Mouse (Mus musculus) forebrain, embryonic 13.5 days (tissue): ENCODE measurements at regions not wholly inside any gene's neighbourhood (a gene's known extent, or its start where the extent isn't known, plus 50 kb on each side); places are given as distances from the start of the nearest gene placed in this dataset.
A peak's percentile ranks its signal among the peaks of the same experiment; 100 is the strongest.

Source experiments
- ATAC-seq: fragments of 200-750 bp; cut with Nextera tagmentation; 2 replicates; pipeline ENCODE4 v1.8.0; 2017
- H3K27ac ChIP-seq: fragments of 300-500 bp; sonication (generic); 2 replicates; pipeline ENCODE4 v1.5.1; 2015; ENCODE audit warnings: inconsistent platforms, mild to moderate bottlenecking, moderate library complexity
- H3K27me3 ChIP-seq: fragments of 300-500 bp; sonication (generic); 2 replicates; pipeline ENCODE4 v1.6.1; 2015; ENCODE audit warnings: mild to moderate bottlenecking, inconsistent platforms
- H3K36me3 ChIP-seq: fragments of 300-500 bp; sonication (generic); 2 replicates; pipeline ENCODE4 v1.6.1; 2015; ENCODE audit warnings: mild to moderate bottlenecking, inconsistent platforms; ENCODE audit not compliant: poor library complexity, severe bottlenecking
- H3K4me1 ChIP-seq: fragments of 300-500 bp; sonication (generic); 2 replicates; pipeline ENCODE4 v1.6.1; 2015; ENCODE audit warnings: inconsistent platforms
- H3K4me2 ChIP-seq: fragments of 300-500 bp; sonication (generic); 2 replicates; pipeline ENCODE4 v1.6.1; 2015; ENCODE audit warnings: inconsistent platforms, mild to moderate bottlenecking, moderate library complexity
- H3K4me3 ChIP-seq: fragments of 300-500 bp; sonication (generic); 2 replicates; pipeline ENCODE4 v1.5.1; 2015; ENCODE audit warnings: mild to moderate bottlenecking, inconsistent platforms
- H3K9ac ChIP-seq: fragments of 300-500 bp; sonication (generic); 2 replicates; pipeline ENCODE4 v1.6.1; 2015; ENCODE audit warnings: mild to moderate bottlenecking, inconsistent platforms
- H3K9me3 ChIP-seq: fragments of 300-500 bp; sonication (generic); replicated peaks from 2 replicates; pipeline ENCODE4 v1.6.1; 2016; ENCODE audit warnings: inconsistent platforms
- WGBS: fragments of 180-500 bp; shearing (Covaris S2); methylation state at CpG from one replicate; pipeline ENCODE4 v1.1.7; 2015; 5-methylcytosine and 5-hydroxymethylcytosine counted together

DNA sequence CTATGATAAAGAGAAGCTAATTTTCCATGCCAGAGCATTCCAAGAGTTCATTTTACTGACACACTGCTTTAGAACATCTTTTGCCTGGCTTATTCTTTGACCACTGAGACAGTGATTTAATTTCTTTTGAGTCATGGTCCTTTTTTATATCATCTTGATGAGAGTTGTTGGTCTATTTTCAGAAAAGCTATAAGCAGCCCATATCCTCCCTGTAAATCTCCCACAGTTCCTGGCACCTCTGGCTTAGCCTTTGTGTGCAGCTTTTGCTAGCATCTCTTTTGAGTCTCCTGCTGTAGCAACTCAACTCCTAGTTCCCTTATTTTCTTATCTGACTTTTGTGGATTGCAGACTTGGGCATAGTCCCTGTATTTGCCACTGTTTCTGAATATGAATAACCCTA, 207.5 kb upstream of the 4931417E11Rik start:
- Histone ChIP-seq H3K9me3 (no peaks in the 10 kb centered on the region), H3K27ac (no peak overlapping the region), H3K4me3 (no peak overlapping the region), H3K4me1 (no peaks in the 10 kb centered on the region), H3K9ac (no peak overlapping the region), H3K36me3 (no peaks in the 10 kb centered on the region), H3K27me3 (no peaks in the 10 kb centered on the region), H3K4me2 (no peak overlapping the region)
- no peak for ATAC-seq

GRCm38 (mm10) chr6:73669401-73669800, 199.9 kb upstream of the 4931417E11Rik start:
- Histone ChIP-seq H3K9ac (no peak overlapping the region), H3K4me1 (no peaks in the 10 kb centered on the region), H3K4me3 (no peak overlapping the region), H3K27me3 (no peaks in the 10 kb centered on the region), H3K9me3 (no peaks in the 10 kb centered on the region), H3K4me2 (no peak overlapping the region), H3K27ac (no peak overlapping the region), H3K36me3 (no peaks in the 10 kb centered on the region)
- no peak for ATAC-seq
- 38% methylated on average over 1 of the region's 1 CpGs for WGBS

DNA sequence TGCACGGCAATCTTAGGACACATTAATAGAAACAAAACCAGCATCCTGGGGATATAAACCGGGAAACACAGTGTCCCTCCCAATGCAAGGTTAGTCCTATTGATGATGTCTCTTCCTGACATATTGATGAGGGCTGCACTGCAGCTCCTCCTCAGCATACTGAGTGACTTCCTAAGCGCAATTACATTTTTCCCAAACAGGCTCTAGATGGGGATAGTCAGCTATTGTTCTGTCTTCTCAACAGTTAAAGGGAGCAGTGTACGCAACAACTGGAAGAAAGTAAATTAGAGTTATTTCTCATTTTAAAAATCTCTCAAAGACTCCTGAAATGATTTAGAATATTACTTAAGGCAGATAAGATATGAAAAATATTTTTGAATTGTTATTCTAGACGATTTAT, 189.5 kb upstream of the 4931417E11Rik start:
- no peak overlapping the region for H3K9ac ChIP-seq
- 82% methylated on average over 5 of the region's 5 CpGs for WGBS
- ATAC-seq = 0 out of 2 replicates have a peak, but pooled peaks have one; percentile 43

DNA sequence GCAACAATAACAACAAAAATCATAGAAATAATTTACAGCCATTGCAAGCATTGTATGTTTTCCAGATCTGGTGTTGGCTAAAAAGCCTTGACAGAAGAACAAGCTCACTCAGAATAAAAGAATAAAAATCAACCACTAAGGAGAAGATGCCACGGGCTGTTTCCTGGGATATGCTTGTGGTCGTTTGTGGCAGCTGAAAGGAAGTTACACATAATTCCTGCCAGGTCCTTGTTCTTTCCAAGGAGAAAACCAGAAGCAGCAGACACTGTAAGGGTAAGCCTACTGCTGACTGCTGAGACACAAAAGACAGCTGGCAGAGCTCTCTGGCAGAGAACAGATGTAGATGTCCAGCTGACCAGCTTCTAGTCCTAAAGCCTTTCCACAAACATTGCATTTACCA, 175.9 kb upstream of the 4931417E11Rik start:
- Histone ChIP-seq H3K9ac (no peak overlapping the region), H3K9me3 (no peaks in the 10 kb centered on the region), H3K4me2 (no peak overlapping the region), H3K27me3 (no peaks in the 10 kb centered on the region), H3K4me1 (no peaks in the 10 kb centered on the region), H3K27ac (no peak overlapping the region), H3K36me3 (no peaks in the 10 kb centered on the region), H3K4me3 (no peak overlapping the region)
- no peak for ATAC-seq
- WGBS = 54% methylated on average over 2 of the region's 2 CpGs

More for the DNA sequence above, 189.5 kb upstream of the 4931417E11Rik start:
- Histone ChIP-seq H3K27ac (no peak overlapping the region), H3K9me3 (no peaks in the 10 kb centered on the region), H3K4me2 (no peak overlapping the region), H3K36me3 (no peaks in the 10 kb centered on the region), H3K4me3 (no peak overlapping the region), H3K4me1 (no peaks in the 10 kb centered on the region), H3K27me3 (no peaks in the 10 kb centered on the region)

DNA sequence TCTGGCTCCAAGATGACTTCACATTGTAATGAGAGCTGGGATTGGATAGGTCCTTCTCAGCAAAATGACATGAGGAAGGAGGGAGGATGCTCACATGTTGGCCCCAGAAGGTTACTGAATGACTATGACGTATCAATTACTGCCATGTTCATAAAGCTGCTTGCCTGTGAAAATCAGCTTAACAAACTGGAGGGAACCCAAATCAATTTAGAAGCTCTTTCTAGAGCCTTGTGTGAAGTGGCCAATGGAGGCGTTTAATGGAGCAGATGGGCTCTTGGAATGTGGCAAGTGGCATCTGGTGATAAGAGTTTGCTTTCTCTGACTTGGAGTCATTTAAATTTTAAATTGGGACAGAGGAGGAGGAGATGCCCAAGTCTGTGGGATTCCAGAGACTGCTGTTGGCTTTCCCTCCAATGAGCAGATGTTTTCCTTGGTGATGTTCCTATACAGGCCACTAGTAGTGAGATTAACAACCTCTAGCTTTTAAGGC, 175.4 kb upstream of the 4931417E11Rik start:
- Histone ChIP-seq H3K4me1 (no peaks in the 10 kb centered on the region), H3K4me2 (no peak overlapping the region), H3K9ac (no peak overlapping the region), H3K27ac (no peak overlapping the region), H3K36me3 (no peaks in the 10 kb centered on the region), H3K9me3 (no peaks in the 10 kb centered on the region), H3K27me3 (no peaks in the 10 kb centered on the region), H3K4me3 (no peak overlapping the region)
- WGBS = 55% methylated on average over 2 of the region's 2 CpGs
- ATAC-seq = peak; percentile 87

- H3K4me1 ChIP-seq = no peaks in the 10 kb centered on the region
- WGBS = 3% methylated on average over 1 of the region's 1 CpGs
- no peak overlapping the region for H3K4me2 ChIP-seq
- H3K4me3 ChIP-seq = no peak overlapping the region
- no peaks in the 10 kb centered on the region for H3K9me3 ChIP-seq
- ATAC-seq = peak; percentile 51; the same call in 1 of the 2 replicates
- no peaks in the 10 kb centered on the region for H3K27me3 ChIP-seq
- H3K36me3 ChIP-seq = no peaks in the 10 kb centered on the region
- no peak overlapping the region for H3K9ac ChIP-seq
- H3K27ac ChIP-seq = no peak overlapping the region
These were observed 159.1 kb upstream of the 4931417E11Rik start for GRCm38 (mm10) chr6:73628600-73628999.

GRCm38 (mm10) chr6:73626451-73626850, 157.0 kb upstream of the 4931417E11Rik start:
- Histone ChIP-seq H3K9me3 (no peaks in the 10 kb centered on the region), H3K9ac (no peak overlapping the region), H3K36me3 (no peaks in the 10 kb centered on the region), H3K27me3 (no peaks in the 10 kb centered on the region), H3K4me1 (no peaks in the 10 kb centered on the region), H3K4me2 (no peak overlapping the region), H3K4me3 (no peak overlapping the region), H3K27ac (no peak overlapping the region)
- no peak for ATAC-seq
- WGBS = 59% methylated on average over 5 of the region's 5 CpGs

GRCm38 (mm10) chr6:73624211-73624610, 154.7 kb upstream of the 4931417E11Rik start:
- Histone ChIP-seq H3K36me3 (no peaks in the 10 kb centered on the region), H3K27ac (no peak overlapping the region), H3K9me3 (no peaks in the 10 kb centered on the region), H3K4me2 (no peak overlapping the region), H3K27me3 (no peaks in the 10 kb centered on the region), H3K4me3 (no peak overlapping the region), H3K9ac (no peak overlapping the region), H3K4me1 (no peaks in the 10 kb centered on the region)
- no peak for ATAC-seq
- 100% methylated on average over 1 of the region's 1 CpGs for WGBS

DNA sequence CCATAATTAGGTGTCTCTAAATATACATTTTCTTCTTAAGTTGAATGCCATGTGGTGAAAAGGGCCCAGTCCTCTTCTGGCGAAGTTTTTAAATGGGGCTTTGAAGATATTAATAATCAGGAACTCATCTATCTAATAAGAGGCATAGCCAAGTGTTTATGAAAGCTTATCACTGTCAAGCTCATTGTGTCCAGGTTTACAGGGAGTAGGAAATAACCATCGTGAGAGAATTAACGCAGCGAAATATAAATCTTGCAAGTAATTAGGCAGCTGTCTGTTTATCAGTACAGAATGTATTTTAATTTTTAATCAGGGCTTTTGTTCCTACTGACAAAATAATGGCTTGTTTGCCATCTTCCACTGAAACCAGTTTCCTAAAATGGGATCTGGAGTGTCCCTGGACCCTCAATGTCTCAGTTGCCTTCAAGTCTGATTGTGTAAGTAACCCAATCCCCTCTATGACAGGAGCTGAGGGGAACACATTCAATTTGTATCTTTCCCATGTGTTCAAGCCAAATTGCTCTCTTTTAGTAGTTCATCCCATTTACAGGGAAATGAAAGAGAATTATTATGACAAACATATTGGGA, 152.5 kb upstream of the 4931417E11Rik start:
- no peak overlapping the region for H3K9ac ChIP-seq
- no peak overlapping the region for H3K4me2 ChIP-seq
- peak; percentile 78; the same call in 1 of the 2 replicates for ATAC-seq
- WGBS = 71% methylated on average over 4 of the region's 4 CpGs
- no peak overlapping the region for H3K27ac ChIP-seq
- no peaks in the 10 kb centered on the region for H3K9me3 ChIP-seq
- no peaks in the 10 kb centered on the region for H3K36me3 ChIP-seq
- H3K4me3 ChIP-seq = no peak overlapping the region
- no peaks in the 10 kb centered on the region for H3K27me3 ChIP-seq
- H3K4me1 ChIP-seq = no peaks in the 10 kb centered on the region

DNA sequence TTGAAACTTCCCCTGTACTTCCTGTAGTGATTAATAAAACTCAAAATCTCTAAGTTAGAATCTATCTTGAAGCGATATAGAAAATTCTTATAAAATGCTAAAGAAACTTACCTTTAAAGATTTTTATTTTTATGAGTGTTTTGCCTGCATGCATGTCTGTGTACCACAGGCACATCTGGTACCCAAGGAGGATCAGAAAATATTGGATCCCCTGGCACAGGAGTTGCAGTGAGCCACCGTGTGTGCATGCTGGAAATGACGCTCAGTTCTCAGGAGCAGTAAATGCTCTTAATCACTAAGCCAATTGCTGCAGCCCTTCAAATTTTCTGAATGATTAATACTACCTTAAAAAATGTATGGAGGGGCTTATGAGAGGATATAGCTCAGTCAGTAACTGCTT, 142.8 kb upstream of the 4931417E11Rik start:
- WGBS = 69% methylated on average over 3 of the region's 3 CpGs
- Histone ChIP-seq H3K4me2 (no peak overlapping the region), H3K27ac (no peak overlapping the region), H3K4me3 (no peak overlapping the region), H3K9me3 (no peaks in the 10 kb centered on the region), H3K27me3 (no peaks in the 10 kb centered on the region), H3K36me3 (no peaks in the 10 kb centered on the region), H3K9ac (no peak overlapping the region), H3K4me1 (no peaks in the 10 kb centered on the region)
- no peak for ATAC-seq

- no peak overlapping the region for H3K4me3 ChIP-seq
- no peak for ATAC-seq
- no peaks in the 10 kb centered on the region for H3K36me3 ChIP-seq
- no peak overlapping the region for H3K27ac ChIP-seq
- no peaks in the 10 kb centered on the region for H3K27me3 ChIP-seq
- no peak overlapping the region for H3K9ac ChIP-seq
- WGBS = 51% methylated on average over 6 of the region's 6 CpGs
- H3K9me3 ChIP-seq = no peaks in the 10 kb centered on the region
- H3K4me1 ChIP-seq = no peaks in the 10 kb centered on the region
- H3K4me2 ChIP-seq = no peak overlapping the region
These were observed 142.4 kb upstream of the 4931417E11Rik start for GRCm38 (mm10) chr6:73611839-73612238.

DNA sequence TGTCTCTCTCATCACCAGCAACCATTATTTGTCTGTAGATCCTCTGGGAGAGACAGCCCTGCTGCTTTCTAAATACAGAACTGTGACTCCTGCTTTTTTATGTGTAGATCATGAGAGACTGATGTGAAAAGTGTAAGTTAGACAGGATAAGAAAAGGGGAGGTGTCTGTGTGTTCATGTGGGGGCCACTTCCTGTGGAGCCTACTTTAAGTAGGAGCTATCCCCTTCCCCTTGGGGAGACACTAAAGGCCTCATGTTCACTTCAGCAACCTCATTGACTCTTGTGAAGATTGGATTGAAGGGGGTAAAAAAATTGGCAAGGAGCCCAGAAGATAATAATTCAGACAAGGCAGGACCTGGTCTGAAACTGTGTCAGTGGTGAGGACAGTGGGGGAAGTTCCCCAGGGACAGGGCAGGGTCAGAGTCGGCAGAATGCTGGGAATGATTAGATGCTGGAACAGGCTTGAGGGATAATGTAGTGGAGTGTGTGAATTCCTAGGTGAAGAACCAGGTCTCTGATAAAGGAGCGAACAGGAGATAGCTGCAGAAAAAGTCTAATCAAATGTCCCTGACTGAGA, 140.7 kb upstream of the 4931417E11Rik start:
- Histone ChIP-seq H3K4me1 (no peaks in the 10 kb centered on the region), H3K36me3 (no peaks in the 10 kb centered on the region), H3K27ac (no peak overlapping the region), H3K9ac (no peak overlapping the region), H3K4me2 (no peak overlapping the region), H3K9me3 (no peaks in the 10 kb centered on the region), H3K27me3 (no peaks in the 10 kb centered on the region), H3K4me3 (no peak overlapping the region)
- no peak for ATAC-seq
- 76% methylated on average over 2 of the region's 2 CpGs for WGBS

GRCm38 (mm10) chr6:73587686-73588085, 118.2 kb upstream of the 4931417E11Rik start:
- no peaks in the 10 kb centered on the region for H3K27me3 ChIP-seq
- H3K27ac ChIP-seq = no peak overlapping the region
- no peak for ATAC-seq
- H3K4me1 ChIP-seq = no peaks in the 10 kb centered on the region
- 85% methylated on average over 2 of the region's 2 CpGs for WGBS
- H3K36me3 ChIP-seq = no peaks in the 10 kb centered on the region
- no peak overlapping the region for H3K4me2 ChIP-seq
- H3K4me3 ChIP-seq = no peak overlapping the region
- no peak overlapping the region for H3K9ac ChIP-seq
- H3K9me3 ChIP-seq = no peaks in the 10 kb centered on the region
